Mouse (Mus musculus) hindbrain, embryonic 16.5 days (tissue): ENCODE measurements at regions not wholly inside any gene's neighbourhood (a gene's known extent, or its start where the extent isn't known, plus 50 kb on each side); places are given as distances from the start of the nearest gene placed in this dataset.

Experiments used
- ATAC-seq: fragments of 200-750 bp; cut with Nextera tagmentation; 2 replicates; pipeline ENCODE4 v1.8.0; 2017; ENCODE audit warnings: moderate TSS enrichment, moderate library complexity
- H3K27ac ChIP-seq: fragments of 300-500 bp; sonication (generic); 2 replicates; pipeline ENCODE4 v1.5.1; 2014; ENCODE audit warnings: low read depth, mild to moderate bottlenecking, control low read depth, low read length, moderate library complexity
- H3K27me3 ChIP-seq: fragments of 300-500 bp; sonication (generic); replicated peaks from 2 replicates; pipeline ENCODE4 v1.6.1; 2014; ENCODE audit warnings: low read length; ENCODE audit not compliant: control insufficient read depth, insufficient read depth
- H3K36me3 ChIP-seq: fragments of 300-500 bp; sonication (generic); 2 replicates; pipeline ENCODE4 v1.6.1; 2014; ENCODE audit warnings: mild to moderate bottlenecking, low read length, moderate library complexity, mixed read lengths; ENCODE audit not compliant: control insufficient read depth, insufficient read depth
- H3K4me1 ChIP-seq: fragments of 300-500 bp; sonication (generic); 2 replicates; pipeline ENCODE4 v1.6.1; 2014; ENCODE audit warnings: low read depth, low read length; ENCODE audit not compliant: control insufficient read depth, insufficient read depth
- H3K4me2 ChIP-seq: fragments of 300-500 bp; sonication (generic); 2 replicates; pipeline ENCODE4 v1.6.1; 2014; ENCODE audit warnings: mild to moderate bottlenecking, low read length, control low read depth, moderate library complexity
- H3K4me3 ChIP-seq: fragments of 300-500 bp; sonication (generic); 2 replicates; pipeline ENCODE4 v1.5.1; 2014; ENCODE audit warnings: mild to moderate bottlenecking, low read length, control low read depth, moderate library complexity
- H3K9ac ChIP-seq: fragments of 300-500 bp; sonication (generic); 2 replicates; pipeline ENCODE4 v1.6.1; 2014; ENCODE audit warnings: low read depth, mild to moderate bottlenecking, control low read depth, low read length, moderate library complexity
- H3K9me3 ChIP-seq: fragments of 300-500 bp; sonication (generic); 2 replicates; pipeline ENCODE4 v1.6.1; 2014; ENCODE audit warnings: mild to moderate bottlenecking, low read length, moderate library complexity; ENCODE audit not compliant: control insufficient read depth
- WGBS: fragments of 180-500 bp; shearing (Covaris S2); extraction: QIAGEN DNeasy Blood & Tissue Kit; methylation state at CpG from one replicate; pipeline ENCODE4 v1.1.7; 2014; 5-methylcytosine and 5-hydroxymethylcytosine counted together

DNA sequence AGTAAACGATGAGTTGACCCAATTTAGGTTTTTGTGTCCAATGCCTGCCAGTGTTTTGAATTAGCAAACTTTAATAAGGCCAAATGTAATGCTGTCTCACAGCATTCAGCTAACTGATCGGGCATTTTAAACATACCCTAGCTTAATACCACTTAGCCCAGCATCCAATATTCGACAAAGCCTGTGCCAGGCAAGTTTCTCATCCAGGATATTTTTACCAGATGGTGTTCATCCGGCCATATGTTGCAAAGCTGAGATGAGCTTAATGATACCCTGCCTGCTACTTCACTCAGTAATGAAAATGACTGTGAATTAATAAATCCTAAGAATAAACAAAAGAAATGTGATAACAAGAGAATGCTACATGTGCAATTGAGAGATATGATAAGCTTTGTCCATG lies 116.8 kb downstream of the Tpm3-rs7 start:
- no peak overlapping the region for H3K4me3 ChIP-seq
- H3K9ac ChIP-seq: no peak overlapping the region
- no peaks in the 10 kb centered on the region for H3K36me3 ChIP-seq
- no peak overlapping the region for H3K4me2 ChIP-seq
- no peak overlapping the region for H3K27ac ChIP-seq
- H3K4me1 ChIP-seq: no peaks in the 10 kb centered on the region
- WGBS: 66% methylated on average over 4 of the region's 4 CpGs
- ATAC-seq: peak; percentile 80
- H3K9me3 ChIP-seq: no peaks in the 10 kb centered on the region
- no peaks in the 10 kb centered on the region for H3K27me3 ChIP-seq

DNA sequence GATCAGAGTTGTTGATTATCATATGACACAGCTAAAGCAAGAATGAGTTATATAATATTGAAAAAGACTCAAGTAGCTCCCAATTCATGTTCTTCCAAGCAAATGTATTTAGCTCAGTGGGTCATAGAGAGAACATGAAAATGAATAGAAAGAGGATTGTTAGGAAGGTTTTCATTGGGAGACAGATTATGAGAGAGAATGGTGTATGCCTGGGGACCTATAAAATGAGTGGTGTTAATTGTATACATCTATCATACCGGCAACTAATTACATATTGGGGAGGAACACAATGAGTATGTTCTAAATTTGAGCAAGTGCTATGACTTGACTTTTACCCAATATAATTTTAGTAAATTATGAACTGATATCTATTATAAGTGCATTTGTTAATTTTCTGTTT lies 127.9 kb downstream of the Tpm3-rs7 start:
- Histone ChIP-seq H3K9me3 (no peaks in the 10 kb centered on the region), H3K4me1 (no peaks in the 10 kb centered on the region), H3K9ac (no peak overlapping the region), H3K27ac (no peak overlapping the region), H3K4me2 (no peak overlapping the region), H3K36me3 (no peaks in the 10 kb centered on the region), H3K27me3 (no peaks in the 10 kb centered on the region), H3K4me3 (no peak overlapping the region)
- ATAC-seq: no peak
- 76% methylated on average over 1 of the region's 1 CpGs for WGBS

DNA sequence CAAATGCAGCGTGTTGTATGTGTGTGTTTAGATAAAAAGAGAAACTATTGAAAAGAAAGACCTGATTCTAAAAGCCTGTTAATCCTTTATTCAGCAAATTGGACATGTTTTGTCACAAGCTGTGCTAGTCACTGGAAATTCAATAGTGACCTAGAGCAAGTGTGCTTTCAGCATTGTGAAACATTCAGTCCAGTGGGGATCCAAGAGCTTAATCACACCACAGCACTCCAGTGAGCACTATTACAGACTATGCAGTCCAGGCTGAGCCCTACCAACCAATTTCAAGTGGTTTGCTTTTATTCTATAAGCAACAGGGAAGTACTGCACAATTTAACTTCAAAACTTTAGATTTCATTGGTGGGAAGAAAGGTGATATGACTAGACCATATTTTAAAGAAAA lies 140.5 kb downstream of the Tpm3-rs7 start:
- no peaks in the 10 kb centered on the region for H3K27me3 ChIP-seq
- WGBS: 67% methylated on average over 1 of the region's 1 CpGs

DNA sequence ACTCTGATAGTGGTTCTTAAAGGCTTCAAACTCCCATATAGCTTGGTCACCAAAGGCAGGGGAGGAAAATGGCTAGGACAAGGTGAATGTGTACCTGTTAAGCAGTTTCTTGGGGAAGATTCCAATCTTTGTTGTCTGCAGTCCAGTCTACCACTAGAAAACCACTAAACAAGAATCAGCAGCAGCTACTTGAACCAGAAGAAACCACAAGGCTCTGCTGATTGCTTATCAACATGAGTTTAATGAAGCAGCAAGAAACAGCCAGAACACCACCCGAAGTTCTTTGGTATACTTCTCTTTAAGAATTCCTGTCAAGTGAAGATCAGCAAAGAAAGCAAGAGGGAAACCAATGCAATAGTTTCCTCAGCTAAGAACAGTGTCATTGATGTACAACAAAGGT lies 143.1 kb downstream of the Tpm3-rs7 start:
- ATAC-seq: no peak
- Histone ChIP-seq H3K27ac (no peak overlapping the region), H3K4me2 (no peak overlapping the region), H3K36me3 (no peaks in the 10 kb centered on the region), H3K27me3 (no peaks in the 10 kb centered on the region), H3K4me3 (no peak overlapping the region), H3K9ac (no peak overlapping the region), H3K9me3 (no peaks in the 10 kb centered on the region), H3K4me1 (no peaks in the 10 kb centered on the region)
- 68% methylated on average over 1 of the region's 1 CpGs for WGBS

More for the DNA sequence above, 140.5 kb downstream of the Tpm3-rs7 start:
- Histone ChIP-seq H3K27ac (no peak overlapping the region), H3K9me3 (no peaks in the 10 kb centered on the region), H3K4me2 (no peak overlapping the region), H3K4me3 (no peak overlapping the region), H3K36me3 (no peaks in the 10 kb centered on the region), H3K4me1 (no peaks in the 10 kb centered on the region), H3K9ac (no peak overlapping the region)
- no peak for ATAC-seq

DNA sequence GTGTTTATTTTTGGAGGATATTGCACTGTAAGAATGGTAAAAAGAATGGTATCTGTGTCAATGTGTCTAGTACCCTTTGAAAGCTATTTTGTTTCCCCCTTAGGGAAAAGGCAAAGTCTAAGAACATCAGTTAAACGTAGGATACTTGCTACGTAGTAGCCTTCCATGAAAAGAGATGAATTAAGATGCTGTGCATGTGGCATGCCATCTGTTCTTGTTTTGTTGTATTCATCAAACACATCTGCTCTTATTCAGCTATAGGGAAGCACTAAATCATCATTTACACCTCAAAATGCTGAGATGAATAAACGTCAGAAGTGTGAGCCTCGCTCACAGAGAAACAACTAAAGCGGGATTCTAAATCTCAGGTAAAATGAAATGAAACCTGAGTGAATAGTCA lies 154.7 kb downstream of the Tpm3-rs7 start:
- ATAC-seq: peak; percentile 60; the same call in 1 of the 2 replicates
- Histone ChIP-seq H3K36me3 (no peaks in the 10 kb centered on the region), H3K9me3 (no peaks in the 10 kb centered on the region), H3K9ac (no peak overlapping the region), H3K4me2 (no peak overlapping the region), H3K27ac (no peak overlapping the region), H3K4me3 (no peak overlapping the region), H3K4me1 (no peaks in the 10 kb centered on the region), H3K27me3 (no peaks in the 10 kb centered on the region)
- WGBS: 49% methylated on average over 5 of the region's 5 CpGs

DNA sequence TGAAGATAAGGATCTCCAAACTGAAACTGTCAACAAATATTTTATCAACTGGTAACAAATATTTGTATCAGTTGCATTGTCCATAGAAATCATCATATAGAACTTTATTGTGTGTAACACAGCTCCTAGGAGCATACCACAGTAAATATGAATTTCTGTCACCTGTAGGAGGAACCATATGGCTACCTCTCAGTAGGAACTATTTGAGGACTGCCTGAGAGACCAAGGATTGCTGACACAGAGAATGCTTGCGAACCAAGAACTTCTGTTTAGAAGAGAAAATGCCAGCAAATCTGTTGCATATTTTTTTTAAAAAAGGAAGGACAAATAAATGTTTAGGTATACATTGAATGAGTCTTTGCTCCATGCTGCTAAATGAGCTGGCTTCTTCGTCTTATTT lies 155.6 kb downstream of the Tpm3-rs7 start:
- Histone ChIP-seq H3K9ac (no peak overlapping the region), H3K9me3 (no peaks in the 10 kb centered on the region), H3K4me1 (no peaks in the 10 kb centered on the region), H3K4me3 (no peak overlapping the region), H3K36me3 (no peaks in the 10 kb centered on the region), H3K27me3 (no peaks in the 10 kb centered on the region), H3K4me2 (no peak overlapping the region), H3K27ac (no peak overlapping the region)
- WGBS: 92% methylated on average over 2 of the region's 2 CpGs
- no peak for ATAC-seq

DNA sequence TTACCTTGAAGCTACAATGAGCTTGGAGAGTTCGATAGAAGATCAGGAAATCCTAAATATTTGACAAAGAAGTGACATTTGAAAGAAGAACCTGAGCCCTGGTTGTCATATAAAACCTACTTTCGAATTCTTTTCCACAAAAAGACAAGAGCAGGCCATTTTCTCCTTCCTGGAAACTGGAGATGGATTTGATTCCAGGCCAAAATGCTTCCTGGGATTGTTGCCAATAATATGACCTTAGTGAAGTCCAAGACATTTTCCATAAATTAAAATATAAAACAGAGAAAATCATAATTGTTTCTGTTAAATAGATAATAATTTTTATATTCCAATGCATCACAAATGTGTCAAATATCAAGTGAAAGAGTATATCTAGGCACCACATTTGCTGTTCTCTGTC lies 172.2 kb downstream of the Tpm3-rs7 start:
- H3K36me3 ChIP-seq: no peaks in the 10 kb centered on the region

DNA sequence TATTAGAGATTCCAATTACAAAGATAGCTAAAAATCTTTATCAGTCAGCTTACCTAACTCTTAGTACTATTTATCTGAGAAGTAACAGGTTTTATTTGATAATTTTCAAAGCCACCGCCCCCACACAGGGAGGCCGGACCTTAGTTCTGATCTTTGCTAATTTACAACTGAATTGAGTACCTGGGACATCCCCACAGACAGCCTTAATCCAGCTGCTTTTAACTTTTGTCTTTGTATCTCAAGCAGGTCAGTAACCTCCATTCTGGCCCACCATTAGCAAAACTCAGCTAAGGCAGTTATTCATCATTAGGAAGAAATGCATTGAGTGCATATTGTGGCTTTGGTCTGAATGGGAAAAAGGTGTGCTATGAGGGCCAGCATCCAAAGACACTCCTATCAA lies 189.4 kb downstream of the Tpm3-rs7 start:
- 98% methylated on average over 2 of the region's 2 CpGs for WGBS
- no peak overlapping the region for H3K27ac ChIP-seq

More for the DNA sequence above, 172.2 kb downstream of the Tpm3-rs7 start:
- H3K9ac ChIP-seq: no peak overlapping the region
- no peak overlapping the region for H3K4me3 ChIP-seq
- 75% methylated on average over 2 of the region's 2 CpGs for WGBS
- no peak for ATAC-seq
- no peaks in the 10 kb centered on the region for H3K9me3 ChIP-seq
- H3K4me1 ChIP-seq: no peaks in the 10 kb centered on the region
- H3K27me3 ChIP-seq: no peaks in the 10 kb centered on the region
- no peak overlapping the region for H3K27ac ChIP-seq
- H3K4me2 ChIP-seq: no peak overlapping the region

More for the DNA sequence above, 189.4 kb downstream of the Tpm3-rs7 start:
- Histone ChIP-seq H3K4me3 (no peak overlapping the region), H3K9ac (no peak overlapping the region), H3K36me3 (no peaks in the 10 kb centered on the region), H3K4me2 (no peak overlapping the region), H3K9me3 (no peaks in the 10 kb centered on the region), H3K4me1 (no peaks in the 10 kb centered on the region), H3K27me3 (no peaks in the 10 kb centered on the region)
- ATAC-seq: no peak
